Mouse (Mus musculus) hindbrain, embryonic 11.5 days (tissue): ENCODE results near the gene Slc6a18. TPM values are rescaled to one million over a fixed set of nuclear protein-coding genes. Genes with fewer than 3 reads are reported as not detected.

ENCODE experiments used
- ATAC-seq: fragments of 200-750 bp; cut with Nextera tagmentation; 2 replicates; pipeline ENCODE4 v1.8.0; 2017; ENCODE audit warnings: mild to moderate bottlenecking, moderate TSS enrichment, moderate library complexity; ENCODE audit not compliant: low FRiP score
- DNase-seq: peaks from one replicate; pipeline ENCODE4 v3.0.0-alpha.2; 2015; ENCODE audit warnings: low spot score
- H3K27ac ChIP-seq: fragments of 300-500 bp; sonication (generic); 2 replicates; pipeline ENCODE4 v1.5.1; 2014; ENCODE audit warnings: mild to moderate bottlenecking, low read depth, low read length
- H3K27me3 ChIP-seq: fragments of 300-500 bp; sonication (generic); 2 replicates; pipeline ENCODE4 v1.6.1; 2014; ENCODE audit warnings: mild to moderate bottlenecking, low read length, moderate library complexity, mixed read lengths; ENCODE audit not compliant: control insufficient read depth, insufficient read depth
- H3K36me3 ChIP-seq: fragments of 300-500 bp; sonication (generic); 2 replicates; pipeline ENCODE4 v1.6.1; 2014; ENCODE audit warnings: mild to moderate bottlenecking, low read length, moderate library complexity, mixed read lengths; ENCODE audit not compliant: control insufficient read depth, insufficient read depth
- H3K4me1 ChIP-seq: fragments of 300-500 bp; sonication (generic); replicated peaks from 2 replicates; pipeline ENCODE4 v1.6.1; 2014; ENCODE audit warnings: low read length, mixed read lengths; ENCODE audit not compliant: control insufficient read depth, insufficient read depth
- H3K4me2 ChIP-seq: fragments of 300-500 bp; sonication (generic); replicated peaks from 2 replicates; pipeline ENCODE4 v1.6.1; 2014; ENCODE audit warnings: mild to moderate bottlenecking, low read depth, low read length
- H3K4me3 ChIP-seq: fragments of 300-500 bp; sonication (generic); 2 replicates; pipeline ENCODE4 v1.5.1; 2014; ENCODE audit warnings: low read depth, low read length
- H3K9ac ChIP-seq: fragments of 300-500 bp; sonication (generic); 2 replicates; pipeline ENCODE4 v1.6.1; 2014; ENCODE audit warnings: low read depth, low read length
- H3K9me3 ChIP-seq: fragments of 300-500 bp; sonication (generic); 2 replicates; pipeline ENCODE4 v1.6.1; 2016; ENCODE audit warnings: low read length; ENCODE audit not compliant: control insufficient read depth
- WGBS: fragments of 180-500 bp; shearing (Covaris S2); extraction: QIAGEN DNeasy Blood & Tissue Kit; methylation state at CpG from one replicate; pipeline ENCODE4 v1.1.7; 2014; 5-methylcytosine and 5-hydroxymethylcytosine counted together
- polyA plus RNA-seq: library from polyadenylated mRNA; unstranded; fragments of >200 nt; fragmentation: Nextera tagmentation; extraction: Ambion mirVana; gene quantifications from 2 replicates; pipeline ENCODE4 v1.2.1, GENCODE M21; 2014

Gene Slc6a18
- not detected in 2 replicates for polyA plus RNA-seq

DNA sequence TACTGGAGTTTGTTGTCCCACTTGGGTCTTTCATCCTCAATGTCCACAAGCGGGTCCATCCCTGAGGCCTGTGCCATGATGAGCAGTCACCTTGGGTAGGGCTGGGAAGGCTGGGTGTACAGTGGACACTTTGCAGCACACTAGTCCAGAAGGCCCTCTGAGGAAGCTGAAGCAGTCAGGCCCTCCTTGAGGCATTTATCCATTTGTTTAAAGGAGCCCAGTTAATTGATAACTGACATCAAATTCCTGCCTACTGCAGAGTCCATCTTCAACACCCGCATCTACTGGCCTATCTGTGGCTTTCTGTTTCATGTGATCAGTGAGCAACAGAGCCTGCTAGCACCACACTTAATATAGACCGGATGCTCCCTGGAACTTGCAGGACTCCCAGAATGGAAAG, at the start of gene Slc6a18:
TSS of gene Slc6a18 (minus strand) at position 171 of the 400 bp plus-strand sequence.
- Histone ChIP-seq H3K9ac (no peak within 1 kb of the TSS), H3K4me3 (no peak within 1 kb of the TSS), H3K4me2 (no peak within 1 kb of the TSS), H3K4me1 (no peaks in the 10 kb centered on the region), H3K9me3 (no peaks in the 10 kb centered on the region), H3K27me3 (no peaks in the 10 kb centered on the region), H3K27ac (no peak within 1 kb of the TSS), H3K36me3 (no peaks in the 10 kb centered on the region)
- 86% methylated on average over 3 of the region's 3 CpGs for WGBS
- ATAC-seq (no peak), DNase-seq (no peak)

DNA sequence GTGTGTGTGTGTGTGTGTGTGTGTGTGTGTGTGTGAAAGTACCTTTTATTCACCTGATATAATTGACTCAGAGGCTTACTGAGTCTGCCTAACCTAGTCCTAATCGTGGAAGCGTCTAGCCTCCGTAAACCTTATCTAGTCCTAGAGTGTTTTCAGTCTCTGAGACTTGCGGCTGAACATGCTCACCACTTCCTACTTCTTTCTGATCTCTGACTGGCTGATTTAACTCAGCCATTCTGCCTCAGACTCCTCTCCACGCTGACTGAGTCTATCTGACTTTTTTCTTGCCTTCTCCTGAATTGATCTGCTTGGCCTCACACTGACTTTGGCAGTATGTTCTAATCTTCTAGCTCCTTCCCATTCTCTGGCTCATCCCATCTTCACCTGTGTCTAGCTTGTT, 47.5 kb upstream of the Slc6a18 start:
- H3K9me3 ChIP-seq: no peaks in the 10 kb centered on the region
- H3K9ac ChIP-seq: no peak overlapping the region
- H3K4me3 ChIP-seq: no peak overlapping the region
- H3K4me1 ChIP-seq: no peaks in the 10 kb centered on the region
- H3K4me2 ChIP-seq: no peak overlapping the region
- no peaks in the 10 kb centered on the region for H3K36me3 ChIP-seq
- DNase-seq (no peak), ATAC-seq (no peak)
- no peak overlapping the region for H3K27ac ChIP-seq
- no peaks in the 10 kb centered on the region for H3K27me3 ChIP-seq
- 88% methylated on average over 5 of the region's 5 CpGs for WGBS

DNA sequence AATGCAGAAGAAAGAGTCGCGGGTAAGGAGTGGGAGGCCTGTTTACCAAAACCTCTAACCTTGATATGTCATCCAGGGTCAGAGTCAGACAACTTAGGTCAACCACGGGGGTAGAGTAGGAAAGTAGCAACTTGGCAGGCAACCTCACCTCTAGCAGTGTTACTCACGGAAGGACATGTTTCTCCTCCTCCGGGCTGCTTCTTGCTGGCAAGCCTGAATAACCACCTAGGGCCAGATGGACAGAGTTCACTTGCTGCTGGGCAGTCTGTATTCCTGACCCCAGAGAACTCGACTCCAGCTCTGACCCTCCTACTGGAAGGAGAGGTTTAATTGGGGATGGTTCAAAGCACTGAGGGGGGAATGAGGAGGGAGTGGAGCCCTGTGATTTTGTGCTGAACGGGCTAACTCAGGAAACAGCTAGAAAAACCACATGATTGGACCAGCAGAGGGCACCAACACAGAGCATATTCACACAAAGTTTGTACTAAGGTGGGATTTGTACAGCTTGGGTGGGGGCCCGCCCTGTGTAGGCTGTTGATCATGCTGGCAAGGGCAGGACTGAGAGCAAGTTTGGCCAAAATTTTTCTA, 45.4 kb upstream of the Slc6a18 start:
- H3K4me2 ChIP-seq: no peak overlapping the region
- no peak for ATAC-seq

DNA sequence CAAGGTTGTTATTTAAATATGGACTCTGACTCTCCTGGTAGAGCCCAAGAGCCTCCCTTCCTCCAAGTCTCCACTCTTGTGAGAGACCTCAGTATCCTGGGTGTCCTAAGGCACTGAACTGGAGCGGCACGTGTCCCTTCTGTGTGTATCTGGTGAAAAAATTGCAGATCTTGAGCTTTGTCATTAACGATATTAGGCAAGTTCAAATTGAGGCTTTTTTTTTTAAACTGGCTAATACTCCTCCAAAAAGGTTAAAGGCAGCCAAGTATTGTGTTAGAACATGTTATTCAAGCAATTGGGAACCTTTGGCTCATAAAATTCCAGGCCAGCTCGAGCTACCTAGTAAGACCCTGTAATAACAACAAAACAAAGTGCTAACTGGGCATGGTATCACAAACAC, 42.4 kb upstream of the Slc6a18 start:
- H3K27me3 ChIP-seq: no peaks in the 10 kb centered on the region
- H3K4me3 ChIP-seq: no peak overlapping the region
- H3K36me3 ChIP-seq: no peaks in the 10 kb centered on the region
- DNase-seq (no peak), ATAC-seq (no peak)
- H3K9ac ChIP-seq: no peak overlapping the region
- no peaks in the 10 kb centered on the region for H3K9me3 ChIP-seq
- no peaks in the 10 kb centered on the region for H3K4me1 ChIP-seq
- H3K4me2 ChIP-seq: no peak overlapping the region
- no peak overlapping the region for H3K27ac ChIP-seq
- 86% methylated on average over 4 of the region's 4 CpGs for WGBS

More for the DNA sequence above, 45.4 kb upstream of the Slc6a18 start:
- Histone ChIP-seq H3K27me3 (no peaks in the 10 kb centered on the region), H3K9ac (no peak overlapping the region), H3K4me1 (no peaks in the 10 kb centered on the region), H3K9me3 (no peaks in the 10 kb centered on the region), H3K36me3 (no peaks in the 10 kb centered on the region), H3K4me3 (no peak overlapping the region), H3K27ac (no peak overlapping the region)
- DNase-seq: peak; percentile 60
- 42% methylated on average over 8 of the region's 8 CpGs for WGBS

DNA sequence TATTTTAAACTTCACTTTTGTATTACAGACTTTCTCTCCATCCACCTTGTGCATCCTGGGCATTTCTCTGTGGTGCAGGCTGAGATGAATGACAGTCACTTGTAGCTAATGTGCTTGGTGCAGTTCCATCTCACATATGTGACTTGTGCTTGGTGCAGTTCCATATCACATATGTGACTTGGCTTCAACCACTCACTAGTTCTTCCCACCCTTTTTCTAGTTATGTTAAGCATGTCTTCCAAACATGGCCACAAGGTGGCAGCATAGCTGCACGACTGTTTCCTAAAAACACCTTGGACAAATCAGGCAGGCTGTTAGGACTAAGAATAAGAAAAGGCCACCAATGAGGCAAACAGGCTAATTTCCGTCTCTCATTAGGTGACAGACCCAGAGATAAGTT, 40.4 kb upstream of the Slc6a18 start:
- no peak overlapping the region for H3K4me3 ChIP-seq
- 5% methylated on average over 2 of the region's 2 CpGs for WGBS
- H3K9ac ChIP-seq: no peak overlapping the region
- no peak overlapping the region for H3K4me2 ChIP-seq
- H3K9me3 ChIP-seq: no peaks in the 10 kb centered on the region
- no peaks in the 10 kb centered on the region for H3K36me3 ChIP-seq
- ATAC-seq (no peak), DNase-seq (peak; percentile 91)
- H3K27me3 ChIP-seq: no peaks in the 10 kb centered on the region
- no peak overlapping the region for H3K27ac ChIP-seq
- no peaks in the 10 kb centered on the region for H3K4me1 ChIP-seq

DNA sequence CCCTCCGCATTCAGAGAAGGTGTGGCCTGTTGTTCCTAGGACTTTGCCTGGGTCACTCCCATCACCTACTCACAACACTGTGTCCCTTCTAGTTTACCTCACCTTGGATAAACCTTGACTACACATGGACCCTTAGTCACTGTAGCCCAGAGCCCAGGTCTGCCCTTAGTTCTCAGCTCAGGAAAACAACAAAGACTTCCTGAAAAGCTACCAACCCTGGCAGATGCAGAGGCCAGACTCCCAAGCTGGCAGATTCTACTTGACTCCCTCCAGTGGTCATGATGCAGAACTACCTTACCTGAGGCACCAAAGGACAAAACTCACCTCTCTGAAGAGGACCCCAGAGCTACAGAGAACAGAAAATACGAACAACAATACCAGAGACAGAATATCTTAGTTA, 36.2 kb upstream of the Slc6a18 start:
- Histone ChIP-seq H3K4me3 (no peak overlapping the region), H3K4me1 (no peaks in the 10 kb centered on the region), H3K9me3 (no peaks in the 10 kb centered on the region), H3K4me2 (no peak overlapping the region), H3K36me3 (no peaks in the 10 kb centered on the region), H3K27me3 (no peaks in the 10 kb centered on the region), H3K9ac (no peak overlapping the region), H3K27ac (no peak overlapping the region)
- WGBS: 62% methylated on average over 2 of the region's 2 CpGs
- DNase-seq: peak; percentile 4
- no peak for ATAC-seq

DNA sequence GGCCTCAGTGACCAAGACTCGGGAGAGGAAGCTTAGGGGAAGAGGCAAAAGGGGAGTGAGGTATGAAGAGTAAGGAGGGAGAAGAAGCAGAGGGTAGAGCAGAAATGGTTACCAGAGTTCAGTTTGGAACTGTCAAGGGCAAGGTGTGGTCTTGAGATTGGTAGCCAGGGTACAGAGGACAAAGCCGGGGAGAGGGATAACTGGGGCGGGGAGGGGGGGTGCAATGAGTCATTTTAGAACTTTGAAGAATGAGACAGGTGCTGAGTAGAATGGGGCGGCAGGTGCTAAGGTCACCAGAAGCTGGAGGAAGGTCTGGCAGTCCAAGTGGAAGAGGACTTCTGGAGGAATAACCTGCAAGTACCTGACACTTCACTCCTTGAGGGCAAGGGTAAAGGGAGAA, 35.4 kb upstream of the Slc6a18 start:
- DNase-seq (no peak), ATAC-seq (no peak)
- Histone ChIP-seq H3K4me2 (no peak overlapping the region), H3K4me3 (no peak overlapping the region), H3K9me3 (no peaks in the 10 kb centered on the region), H3K27me3 (no peaks in the 10 kb centered on the region), H3K36me3 (no peaks in the 10 kb centered on the region), H3K9ac (no peak overlapping the region), H3K27ac (no peak overlapping the region), H3K4me1 (no peaks in the 10 kb centered on the region)
- WGBS: 80% methylated on average over 4 of the region's 4 CpGs

DNA sequence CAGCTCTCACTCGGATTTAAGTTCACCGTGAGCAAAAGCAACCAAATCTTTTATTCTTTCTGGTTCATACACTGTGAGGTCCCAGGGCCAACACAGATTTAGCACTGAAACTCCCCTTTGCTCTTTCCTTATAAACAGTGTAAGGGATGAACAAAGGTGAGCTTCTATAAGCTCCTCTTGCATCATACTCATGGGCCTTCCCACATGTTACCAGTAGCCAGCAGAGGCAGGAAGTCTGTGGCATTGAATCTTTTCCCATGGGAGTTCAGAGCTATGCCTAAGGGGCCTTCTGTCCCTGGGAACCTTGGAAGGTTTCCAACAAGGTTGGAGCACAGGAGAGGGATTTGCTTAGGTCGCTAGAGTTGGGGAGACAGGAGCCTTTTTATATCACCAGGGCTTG, 34.4 kb upstream of the Slc6a18 start:
- Histone ChIP-seq H3K27me3 (no peaks in the 10 kb centered on the region), H3K4me3 (no peak overlapping the region), H3K9me3 (no peaks in the 10 kb centered on the region), H3K36me3 (no peaks in the 10 kb centered on the region), H3K4me1 (no peaks in the 10 kb centered on the region), H3K4me2 (no peak overlapping the region), H3K27ac (no peak overlapping the region), H3K9ac (no peak overlapping the region)
- no peak for DNase-seq
- no peak for ATAC-seq
- WGBS: 88% methylated on average over 3 of the region's 3 CpGs

DNA sequence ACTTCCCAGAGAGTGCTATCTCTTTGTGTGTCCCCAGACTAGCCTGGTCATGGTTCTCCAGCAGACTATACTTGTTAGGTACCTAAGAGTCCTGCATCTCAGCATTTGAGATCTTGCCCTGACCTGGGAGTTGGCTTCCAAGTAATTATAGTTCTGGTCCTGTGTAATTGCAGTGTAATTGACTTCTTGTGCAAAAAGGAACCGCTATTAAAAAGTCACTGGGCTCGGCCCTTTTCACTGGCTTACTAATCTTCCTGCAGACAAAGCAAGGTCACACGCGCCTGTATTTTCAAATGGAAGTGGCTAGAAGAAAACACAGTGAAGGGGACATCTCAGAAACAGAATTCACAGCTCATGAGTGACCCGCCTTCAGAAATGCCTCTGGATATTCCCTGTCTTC, 34.0 kb upstream of the Slc6a18 start:
- no peaks in the 10 kb centered on the region for H3K27me3 ChIP-seq
- H3K27ac ChIP-seq: no peak overlapping the region
- H3K4me1 ChIP-seq: no peaks in the 10 kb centered on the region
- H3K4me3 ChIP-seq: no peak overlapping the region
- H3K36me3 ChIP-seq: no peaks in the 10 kb centered on the region
- 84% methylated on average over 5 of the region's 5 CpGs for WGBS
- DNase-seq (no peak), ATAC-seq (no peak)
- no peak overlapping the region for H3K9ac ChIP-seq
- no peak overlapping the region for H3K4me2 ChIP-seq
- no peaks in the 10 kb centered on the region for H3K9me3 ChIP-seq
